Mouse (Mus musculus): ENCODE measurements around the gene Fmod. TPM values are rescaled to one million over a fixed set of nuclear protein-coding genes. Genes with fewer than 3 reads are reported as not detected.
A peak's percentile ranks its signal among the peaks of the same experiment; 100 is the strongest.

The Fmod gene
- polyA plus RNA-seq, 1 experiment from 2014 or later, result 5.7 TPM

GRCm38 (mm10) chr1:134049542-134049941, 12.5 kb downstream of the Fmod start:
- Histone ChIP-seq H3K27ac (ENCODE audit: low read depth, low read length) (no peak overlapping the region), H3K4me1 (ENCODE audit: control insufficient read depth, insufficient read depth, low read length) (peaks cover 10% of the 10 kb centered on the region), H3K9ac (ENCODE audit: low read length) (no peak overlapping the region), H3K4me3 (ENCODE audit: low read depth, low read length) (no peak overlapping the region), H3K27me3 (ENCODE audit: control insufficient read depth, insufficient read depth, low read length) (no peaks in the 10 kb centered on the region), H3K9me3 (ENCODE audit: control insufficient read depth, low read length) (no peaks in the 10 kb centered on the region), H3K4me2 (no peak overlapping the region), H3K36me3 (ENCODE audit: control insufficient read depth, insufficient read depth, low read length) (no peaks in the 10 kb centered on the region)
- DNase-seq (ENCODE audit: low spot score, missing footprints) (no peak), ATAC-seq (ENCODE audit: low FRiP score) (no peak)
- 81% methylated on average over 6 of the region's 6 CpGs for WGBS

GRCm38 (mm10) chr1:134053207-134053606, 16.2 kb downstream of the Fmod start:
- no peak overlapping the region for H3K27ac ChIP-seq (ENCODE audit: low read depth, low read length)
- 0 out of 2 replicates have a peak, but pooled peaks cover 2% of the 10 kb centered on the region for H3K4me1 ChIP-seq (ENCODE audit: control insufficient read depth, insufficient read depth, low read length)
- WGBS, result 9% methylated on average over 6 of the region's 6 CpGs
- no peak overlapping the region for H3K9ac ChIP-seq (ENCODE audit: low read length)
- H3K9me3 ChIP-seq (ENCODE audit: control insufficient read depth, low read length), result no peaks in the 10 kb centered on the region
- no peaks in the 10 kb centered on the region for H3K36me3 ChIP-seq (ENCODE audit: control insufficient read depth, insufficient read depth, low read length)
- ATAC-seq (ENCODE audit: low FRiP score) (peak; percentile 77), DNase-seq (ENCODE audit: low spot score, missing footprints) (peak; percentile 99)
- no peak overlapping the region for H3K4me2 ChIP-seq
- H3K4me3 ChIP-seq (ENCODE audit: low read depth, low read length), result no peak overlapping the region
- no peaks in the 10 kb centered on the region for H3K27me3 ChIP-seq (ENCODE audit: control insufficient read depth, insufficient read depth, low read length)

GRCm38 (mm10) chr1:134055058-134055457, 18.0 kb downstream of the Fmod start:
- no peak for ATAC-seq (ENCODE audit: low FRiP score)
- no peak overlapping the region for H3K9ac ChIP-seq (ENCODE audit: low read length)
- no peak for DNase-seq (ENCODE audit: low spot score, missing footprints)
- no peak overlapping the region for H3K4me3 ChIP-seq (ENCODE audit: low read depth, low read length)
- WGBS, result 83% methylated on average over 9 of the region's 9 CpGs
- H3K27ac ChIP-seq (ENCODE audit: low read depth, low read length), result no peak overlapping the region
- no peaks in the 10 kb centered on the region for H3K36me3 ChIP-seq (ENCODE audit: control insufficient read depth, insufficient read depth, low read length)
- H3K27me3 ChIP-seq (ENCODE audit: control insufficient read depth, insufficient read depth, low read length), result no peaks in the 10 kb centered on the region
- peaks cover 7% of the 10 kb centered on the region for H3K4me1 ChIP-seq (ENCODE audit: control insufficient read depth, insufficient read depth, low read length)
- H3K9me3 ChIP-seq (ENCODE audit: control insufficient read depth, low read length), result no peaks in the 10 kb centered on the region
- H3K4me2 ChIP-seq, result no peak overlapping the region

GRCm38 (mm10) chr1:134055666-134056245, 18.7 kb downstream of the Fmod start:
- Histone ChIP-seq H3K27ac (ENCODE audit: low read depth, low read length) (no peak overlapping the region), H3K9me3 (ENCODE audit: control insufficient read depth, low read length) (no peaks in the 10 kb centered on the region), H3K36me3 (ENCODE audit: control insufficient read depth, insufficient read depth, low read length) (no peaks in the 10 kb centered on the region), H3K4me2 (no peak overlapping the region), H3K9ac (ENCODE audit: low read length) (no peak overlapping the region), H3K4me3 (ENCODE audit: low read depth, low read length) (no peak overlapping the region), H3K4me1 (ENCODE audit: control insufficient read depth, insufficient read depth, low read length) (peaks cover 12% of the 10 kb centered on the region), H3K27me3 (ENCODE audit: control insufficient read depth, insufficient read depth, low read length) (no peaks in the 10 kb centered on the region)
- DNase-seq (ENCODE audit: low spot score, missing footprints) (no peak), ATAC-seq (ENCODE audit: low FRiP score) (no peak)
- WGBS, result 89% methylated on average over 9 of the region's 9 CpGs

- Histone ChIP-seq H3K27me3 (ENCODE audit: control insufficient read depth, insufficient read depth, low read length) (no peaks in the 10 kb centered on the region), H3K4me2 (no peak overlapping the region), H3K4me1 (ENCODE audit: control insufficient read depth, insufficient read depth, low read length) (peaks cover 16% of the 10 kb centered on the region), H3K9ac (ENCODE audit: low read length) (no peak overlapping the region), H3K9me3 (ENCODE audit: control insufficient read depth, low read length) (no peaks in the 10 kb centered on the region), H3K4me3 (ENCODE audit: low read depth, low read length) (no peak overlapping the region), H3K27ac (ENCODE audit: low read depth, low read length) (no peak overlapping the region), H3K36me3 (ENCODE audit: control insufficient read depth, insufficient read depth, low read length) (no peaks in the 10 kb centered on the region)
- no peak for DNase-seq (ENCODE audit: low spot score, missing footprints)
- no peak for ATAC-seq (ENCODE audit: low FRiP score)
- 79% methylated on average over 4 of the region's 4 CpGs for WGBS
Measured at GRCm38 (mm10) chr1:134056285-134056684, 19.2 kb downstream of the Fmod start.

GRCm38 (mm10) chr1:134057736-134058135, 20.7 kb downstream of the Fmod start:
- H3K9me3 ChIP-seq (ENCODE audit: control insufficient read depth, low read length), result no peaks in the 10 kb centered on the region
- peaks cover 28% of the 10 kb centered on the region for H3K4me1 ChIP-seq (ENCODE audit: control insufficient read depth, insufficient read depth, low read length)
- no peak overlapping the region for H3K4me3 ChIP-seq (ENCODE audit: low read depth, low read length)
- no peak overlapping the region for H3K27ac ChIP-seq (ENCODE audit: low read depth, low read length)
- H3K9ac ChIP-seq (ENCODE audit: low read length), result no peak overlapping the region
- no peak overlapping the region for H3K4me2 ChIP-seq
- DNase-seq (ENCODE audit: low spot score, missing footprints) (no peak), ATAC-seq (ENCODE audit: low FRiP score) (no peak)
- no peaks in the 10 kb centered on the region for H3K27me3 ChIP-seq (ENCODE audit: control insufficient read depth, insufficient read depth, low read length)
- 82% methylated on average over 8 of the region's 8 CpGs for WGBS
- H3K36me3 ChIP-seq (ENCODE audit: control insufficient read depth, insufficient read depth, low read length), result no peaks in the 10 kb centered on the region

GRCm38 (mm10) chr1:134058870-134059269, 21.8 kb downstream of the Fmod start:
- Histone ChIP-seq H3K9ac (ENCODE audit: low read length) (no peak overlapping the region), H3K4me1 (ENCODE audit: control insufficient read depth, insufficient read depth, low read length) (peaks cover 31% of the 10 kb centered on the region), H3K36me3 (ENCODE audit: control insufficient read depth, insufficient read depth, low read length) (no peaks in the 10 kb centered on the region), H3K27ac (ENCODE audit: low read depth, low read length) (no peak overlapping the region), H3K4me2 (no peak overlapping the region), H3K27me3 (ENCODE audit: control insufficient read depth, insufficient read depth, low read length) (no peaks in the 10 kb centered on the region), H3K4me3 (ENCODE audit: low read depth, low read length) (no peak overlapping the region), H3K9me3 (ENCODE audit: control insufficient read depth, low read length) (no peaks in the 10 kb centered on the region)
- no peak for DNase-seq (ENCODE audit: low spot score, missing footprints)
- ATAC-seq (ENCODE audit: low FRiP score), result no peak
- 66% methylated on average over 6 of the region's 6 CpGs for WGBS

GRCm38 (mm10) chr1:134059739-134060695, 23.0 kb downstream of the Fmod start:
- H3K9ac ChIP-seq (ENCODE audit: low read length), result peak overlapping the region; percentile 62
- no peaks in the 10 kb centered on the region for H3K36me3 ChIP-seq (ENCODE audit: control insufficient read depth, insufficient read depth, low read length)
- peak overlapping the region; percentile 21; the same call in 1 of the 2 replicates for H3K4me3 ChIP-seq (ENCODE audit: low read depth, low read length)
- ATAC-seq (ENCODE audit: low FRiP score) (no peak), DNase-seq (ENCODE audit: low spot score, missing footprints) (no peak)
- no peaks in the 10 kb centered on the region for H3K27me3 ChIP-seq (ENCODE audit: control insufficient read depth, insufficient read depth, low read length)
- peak overlapping the region; percentile 57 for H3K4me2 ChIP-seq
- H3K4me1 ChIP-seq (ENCODE audit: control insufficient read depth, insufficient read depth, low read length), result peaks cover 42% of the 10 kb centered on the region
- no peaks in the 10 kb centered on the region for H3K9me3 ChIP-seq (ENCODE audit: control insufficient read depth, low read length)
- 75% methylated on average over 16 of the region's 16 CpGs for WGBS
- H3K27ac ChIP-seq (ENCODE audit: low read depth, low read length), result peak overlapping the region; percentile 100

Data from midbrain, embryonic 11.5 days (tissue).